Mouse (Mus musculus) layer of hippocampus, adult 9-10 months (tissue): ENCODE measurements at regions not wholly inside any gene's neighbourhood (a gene's known extent, or its start where the extent isn't known, plus 50 kb on each side); places are given as distances from the start of the nearest gene placed in this dataset.
A peak's percentile ranks its signal among the peaks of the same experiment; 100 is the strongest.

ENCODE experiments used
- DNase-seq: peaks from one replicate; pipeline ENCODE4 v3.0.0; 2022; ENCODE audit warnings: low spot score

DNA sequence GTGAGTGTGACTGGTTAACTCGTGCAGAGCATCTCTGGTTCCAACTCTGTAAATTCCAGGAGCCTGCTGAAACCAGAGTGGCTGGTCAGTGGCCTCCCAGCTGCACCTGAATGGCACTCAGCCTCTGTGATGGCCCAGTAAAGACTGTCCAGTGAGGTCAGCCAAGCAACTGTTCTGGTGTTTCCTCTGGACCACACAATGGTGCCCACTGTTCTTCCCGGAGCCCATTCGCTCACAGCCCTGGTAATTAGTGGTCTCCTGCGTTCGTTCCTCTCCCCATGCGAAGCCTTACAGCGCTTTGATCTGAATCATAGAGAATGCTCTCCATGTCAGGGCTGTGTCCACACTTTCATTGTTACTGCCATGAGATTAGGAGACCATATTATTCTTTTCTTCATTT is 75.5 kb downstream of the Enkur start:
- DNase-seq: no peak

DNA sequence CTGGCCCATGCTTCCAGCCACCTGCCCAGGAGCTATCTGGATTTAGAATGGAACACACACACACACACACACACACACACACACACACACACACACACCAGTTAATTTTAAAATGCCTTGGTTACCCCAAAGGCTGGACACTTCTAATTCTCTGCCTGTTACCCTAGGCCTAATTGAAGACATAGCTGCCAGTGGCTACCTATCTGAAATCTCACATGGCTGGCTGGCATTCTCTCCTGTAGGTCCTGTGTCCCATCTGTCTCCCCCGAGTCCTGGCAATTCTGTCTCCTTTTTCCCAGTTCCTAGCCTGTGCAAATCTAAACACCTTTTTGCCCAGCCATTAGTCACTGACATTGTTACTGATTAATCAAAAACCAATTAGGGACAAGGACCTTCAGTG is 78.6 kb downstream of the Enkur start:
- no peak for DNase-seq

DNA sequence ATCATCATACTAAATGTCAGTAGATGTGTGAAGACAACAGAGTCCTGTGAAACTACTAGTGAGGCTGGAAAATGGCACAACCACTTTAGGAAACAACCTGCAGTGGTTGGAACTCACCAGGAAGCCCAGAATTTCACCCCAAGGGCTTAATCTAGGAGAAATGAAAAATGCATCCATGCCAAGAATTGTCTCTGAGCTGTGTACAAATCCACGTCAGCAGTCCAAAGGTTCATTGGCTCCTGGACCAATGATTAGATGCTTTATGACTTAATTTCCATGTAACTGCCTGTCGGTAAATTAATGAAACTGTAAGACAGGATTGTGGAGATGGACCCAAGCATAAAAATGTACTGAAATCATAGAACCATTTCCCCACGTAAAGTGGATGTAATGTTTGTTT is 82.7 kb downstream of the Enkur start:
- no peak for DNase-seq

DNA sequence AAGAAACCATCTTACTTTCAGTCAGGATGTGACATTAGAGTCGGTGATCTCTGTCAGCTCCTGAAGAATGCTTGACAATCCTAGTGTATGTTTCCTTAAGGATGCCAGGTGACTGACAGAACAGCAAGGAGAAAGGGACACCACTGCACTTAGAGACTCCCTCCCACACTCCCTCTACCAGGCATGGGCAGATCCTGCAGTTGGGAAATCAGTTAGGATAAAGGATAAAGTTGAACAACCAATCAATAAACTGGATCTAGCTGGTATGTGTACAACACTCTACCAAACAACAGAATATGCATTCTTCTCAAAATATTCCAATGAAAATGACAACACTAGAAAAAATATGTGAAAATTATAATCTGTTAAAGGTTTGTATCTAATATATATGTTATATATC is 83.5 kb downstream of the Enkur start:
- no peak for DNase-seq

DNA sequence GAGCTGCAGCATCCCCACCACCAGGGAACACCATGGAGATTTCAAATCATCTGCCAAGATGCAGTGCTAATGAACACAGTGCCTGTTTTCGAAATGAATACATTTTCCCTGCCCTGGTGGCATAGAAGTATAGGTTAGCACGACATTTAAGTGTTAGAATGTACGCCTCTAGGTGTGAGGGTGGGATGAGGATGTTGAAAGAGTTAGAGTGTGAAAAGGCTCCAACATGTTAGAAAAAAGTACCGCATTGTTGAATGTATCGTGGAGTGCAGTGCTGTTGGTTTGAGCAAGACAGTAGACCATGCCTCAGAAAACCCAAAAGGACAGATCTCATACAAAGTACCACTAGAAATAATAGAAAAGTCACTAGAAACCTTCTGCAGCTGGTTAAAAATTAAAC is 88.3 kb downstream of the Enkur start:
- no peak for DNase-seq

DNA sequence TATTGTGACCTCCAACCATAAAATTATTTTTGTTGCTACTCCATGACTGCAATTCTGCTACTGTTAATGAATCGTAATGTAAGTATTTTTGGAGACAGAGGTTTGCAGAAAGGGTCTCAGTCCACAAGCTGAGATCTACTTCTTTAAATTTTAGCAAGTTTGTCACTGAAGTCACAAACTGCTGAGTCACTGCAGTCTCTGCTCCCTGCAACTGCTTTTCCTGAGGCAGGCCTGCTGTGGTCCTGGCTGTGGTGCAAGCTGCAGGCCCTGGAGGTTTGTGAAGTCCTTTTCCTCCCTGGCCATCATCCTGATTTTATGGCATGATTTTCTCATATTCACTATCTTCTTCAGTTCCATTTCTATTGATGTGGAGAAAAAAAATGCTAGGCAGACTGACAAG is 93.6 kb downstream of the Enkur start:
- no peak for DNase-seq

DNA sequence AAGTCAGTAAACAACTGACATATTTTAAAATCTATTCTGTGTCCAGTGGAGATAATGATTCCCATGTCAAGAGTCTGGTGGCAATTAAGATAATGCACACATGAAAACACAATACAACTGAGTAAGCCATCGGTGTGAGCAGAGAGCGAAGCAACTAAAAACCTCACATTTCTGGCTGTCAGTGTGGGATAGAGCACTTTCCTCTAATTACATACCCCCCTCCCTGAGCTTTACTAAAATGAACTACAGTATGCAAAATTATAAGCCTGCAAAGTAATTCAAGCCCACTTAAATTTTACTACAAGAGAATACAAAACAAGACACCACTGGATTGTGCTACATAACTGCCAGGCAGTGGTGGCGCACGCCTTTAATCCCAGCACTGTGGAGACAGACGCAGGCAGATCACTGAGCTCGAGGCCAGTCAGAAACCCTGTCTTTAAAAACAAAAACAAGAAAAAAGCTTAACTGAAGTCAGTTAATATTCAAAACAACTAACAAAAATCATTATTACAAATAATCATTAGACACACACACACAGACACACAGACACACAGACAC is 104.8 kb downstream of the Enkur start:
- DNase-seq: no peak

DNA sequence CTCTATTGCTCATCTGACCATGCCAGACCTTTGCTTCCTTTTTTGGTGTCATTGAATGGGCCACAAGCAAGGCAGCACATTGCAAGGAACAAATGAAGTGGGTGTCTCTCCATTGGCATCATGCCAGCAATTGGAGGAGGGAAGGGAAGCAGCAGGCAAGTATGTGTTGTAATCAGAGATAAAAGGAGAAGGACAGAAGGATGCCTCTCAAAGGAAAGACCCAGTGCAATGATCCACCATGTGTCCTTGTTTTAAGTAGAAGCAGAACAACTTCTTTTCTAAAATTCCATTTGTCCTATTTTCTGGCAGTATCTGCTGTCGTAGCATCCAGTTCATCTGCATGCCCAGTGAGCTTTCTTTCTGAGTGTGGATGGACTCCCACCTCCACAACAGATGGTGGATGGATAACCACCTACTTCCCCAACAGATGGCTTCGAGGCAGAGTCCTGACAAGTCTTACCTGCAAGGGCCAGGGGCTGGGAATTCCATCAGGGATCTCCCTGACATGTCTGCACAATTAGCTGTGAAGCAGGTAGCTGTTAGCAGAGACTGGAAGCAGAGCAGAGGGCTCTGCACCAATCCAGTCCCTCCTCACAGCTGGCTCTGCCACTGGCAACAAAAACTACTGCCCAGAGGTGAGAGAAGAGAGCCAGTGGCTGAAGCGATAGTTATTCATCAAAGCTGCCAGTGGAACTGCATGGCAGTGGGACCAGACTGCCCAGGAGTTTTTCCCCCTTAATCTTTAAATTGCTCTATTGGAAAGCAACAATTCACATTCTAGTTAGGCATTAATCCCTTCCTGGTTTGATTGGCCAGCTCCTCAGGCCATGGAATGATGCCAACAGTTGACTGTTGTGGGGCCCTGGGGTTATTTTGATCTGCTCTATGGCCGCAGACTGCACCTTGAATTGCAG is 113.8 kb downstream of the Enkur start:
- peak; percentile 24 for DNase-seq

DNA sequence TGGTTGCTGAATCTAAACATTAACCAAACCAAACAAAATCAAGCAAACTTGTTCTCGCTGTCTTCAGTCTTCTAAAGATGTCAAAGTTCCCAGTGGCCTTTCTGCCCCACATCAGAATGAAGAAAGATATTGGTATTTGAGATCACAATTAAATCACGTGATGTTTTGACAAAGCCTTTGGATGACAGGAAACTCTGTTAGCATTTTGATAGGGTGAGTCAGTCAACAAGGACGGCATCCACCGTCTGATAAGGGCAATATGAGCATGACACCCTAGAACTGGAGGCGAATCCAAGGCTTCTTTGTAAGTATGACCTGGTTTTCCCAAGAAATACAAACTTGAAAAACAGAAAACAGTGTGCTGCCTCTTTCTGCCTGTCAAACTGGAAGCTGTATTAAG is 116.8 kb upstream of the Arhgap21 start:
- DNase-seq: no peak

DNA sequence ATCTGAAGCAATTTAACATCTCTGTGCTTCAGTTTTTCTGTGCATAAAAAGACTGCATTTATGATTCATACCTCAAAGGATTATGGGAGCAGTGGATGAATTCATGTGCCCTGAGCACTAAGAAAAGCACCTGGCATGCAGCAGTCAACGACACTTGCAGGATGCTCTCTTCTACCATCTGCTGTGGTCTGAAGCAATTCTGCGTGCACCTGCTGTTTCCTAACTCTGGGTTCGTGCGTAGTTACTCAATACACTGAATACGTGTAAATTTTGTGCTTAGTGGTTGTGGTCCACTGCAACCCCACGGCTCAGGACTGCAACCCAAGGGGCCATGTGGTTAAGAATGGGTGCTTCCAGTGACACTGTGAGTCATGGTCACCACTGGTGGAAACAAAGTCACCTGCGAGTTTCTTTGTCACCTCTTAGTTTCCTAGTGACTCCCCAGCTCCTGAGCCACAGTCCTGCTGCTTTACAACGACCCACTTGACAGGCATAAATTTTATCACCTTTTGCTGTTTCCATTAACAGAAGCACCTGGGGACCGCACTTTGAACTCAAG is 98.7 kb upstream of the Arhgap21 start:
- no peak for DNase-seq

DNA sequence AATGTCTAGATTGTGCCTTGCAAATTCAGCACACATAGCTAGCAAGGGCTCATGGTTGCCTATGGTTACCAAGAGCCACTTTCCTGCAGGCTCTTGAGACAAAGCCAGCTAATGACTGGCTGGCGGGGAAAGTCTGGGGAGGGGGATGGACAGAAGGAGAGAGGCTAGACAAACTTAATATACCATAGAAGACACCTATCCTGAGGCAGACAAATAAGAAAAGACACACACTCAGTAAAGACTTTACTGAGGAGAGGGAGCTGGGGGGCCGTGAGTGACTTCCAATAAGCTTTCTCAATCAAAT is 91.6 kb upstream of the Arhgap21 start:
- no peak for DNase-seq

DNA sequence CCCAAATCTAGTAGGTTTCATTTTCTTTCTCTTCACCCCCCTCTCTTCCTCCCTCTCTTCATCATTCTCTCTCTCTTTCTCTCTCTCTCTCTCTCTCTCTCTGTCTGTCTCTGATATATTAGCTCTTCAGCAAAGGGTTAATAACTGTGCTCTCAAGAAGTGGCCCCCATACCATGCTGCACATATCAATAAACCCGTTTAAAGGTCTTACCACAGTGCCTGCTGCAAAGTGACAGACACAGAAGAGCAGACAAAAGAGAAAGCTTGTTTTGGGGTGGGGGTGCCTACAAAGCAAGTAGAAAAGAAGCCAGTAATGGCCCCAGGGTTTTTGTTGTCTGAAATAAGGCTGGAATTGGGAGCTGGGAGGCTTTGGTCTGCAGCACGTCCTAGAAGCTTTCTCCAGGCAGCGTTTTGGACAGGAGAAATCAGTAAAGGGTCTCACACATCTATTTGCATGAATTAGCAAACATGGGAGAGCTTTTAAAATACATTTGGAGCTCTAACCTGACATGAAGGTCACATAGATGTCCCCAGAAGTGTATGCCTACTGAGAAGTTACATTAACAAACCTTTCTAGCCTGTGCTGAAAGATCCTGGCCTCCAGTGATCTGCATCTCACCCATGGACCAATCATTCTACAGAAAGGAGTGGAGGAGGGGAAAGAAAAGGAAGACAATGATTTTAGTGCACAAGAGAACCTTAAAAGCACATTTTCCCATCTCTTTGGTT is 91.1 kb upstream of the Arhgap21 start:
- no peak for DNase-seq

DNA sequence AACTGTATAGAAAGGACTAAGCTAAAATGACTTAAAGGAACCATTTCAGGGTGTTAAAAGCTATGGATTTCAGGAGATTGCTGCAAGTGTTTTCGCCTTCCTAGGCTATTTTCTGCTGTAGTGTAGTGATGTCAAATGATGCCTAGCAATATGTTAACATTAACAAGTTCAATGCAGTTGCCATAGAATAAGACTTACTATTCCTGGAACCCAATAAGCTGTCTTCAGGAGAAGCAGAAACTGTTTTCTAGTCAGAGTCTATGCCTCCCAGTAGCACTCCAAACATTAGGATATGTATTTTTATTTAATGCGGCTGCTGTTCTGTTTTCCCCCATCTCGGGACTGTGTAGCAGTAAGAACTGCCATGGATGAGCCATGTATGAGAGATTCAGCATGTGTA is 90.3 kb upstream of the Arhgap21 start:
- no peak for DNase-seq

DNA sequence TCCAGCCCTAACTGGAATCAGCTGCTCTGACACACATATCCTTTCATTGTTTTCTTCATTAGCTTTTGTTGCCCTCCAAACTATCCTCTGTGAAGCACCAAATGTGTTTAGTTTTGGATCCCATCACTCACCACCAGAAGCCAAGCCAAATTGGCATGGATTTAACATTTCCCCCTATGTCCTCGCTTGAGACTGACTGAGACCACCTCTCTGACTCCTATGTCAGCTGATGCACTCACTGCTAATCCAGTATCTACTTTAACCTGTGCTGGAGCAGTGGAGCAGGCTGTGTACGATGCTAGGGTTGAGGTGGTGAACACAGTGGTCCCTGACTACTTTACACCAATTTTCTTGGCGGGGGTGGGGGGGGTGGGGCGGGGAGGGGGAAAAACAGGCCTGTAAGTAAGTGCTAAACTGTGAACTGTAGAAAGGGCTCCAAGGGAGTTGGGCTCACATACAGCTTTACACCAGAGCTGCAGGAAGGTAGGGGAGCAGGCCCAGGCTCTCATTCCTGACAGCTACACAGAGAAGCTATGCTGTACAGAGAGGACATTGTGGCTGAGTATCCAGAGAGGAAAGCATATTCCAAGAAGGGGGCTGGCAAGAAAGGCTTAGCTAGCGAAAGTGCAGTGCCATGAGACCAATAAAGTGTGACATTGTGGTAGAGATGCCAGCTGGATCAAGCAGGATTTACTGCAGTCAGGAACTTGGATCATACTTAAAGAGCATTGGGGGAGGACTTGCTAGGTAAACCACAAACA is 87.9 kb upstream of the Arhgap21 start:
- DNase-seq: no peak

DNA sequence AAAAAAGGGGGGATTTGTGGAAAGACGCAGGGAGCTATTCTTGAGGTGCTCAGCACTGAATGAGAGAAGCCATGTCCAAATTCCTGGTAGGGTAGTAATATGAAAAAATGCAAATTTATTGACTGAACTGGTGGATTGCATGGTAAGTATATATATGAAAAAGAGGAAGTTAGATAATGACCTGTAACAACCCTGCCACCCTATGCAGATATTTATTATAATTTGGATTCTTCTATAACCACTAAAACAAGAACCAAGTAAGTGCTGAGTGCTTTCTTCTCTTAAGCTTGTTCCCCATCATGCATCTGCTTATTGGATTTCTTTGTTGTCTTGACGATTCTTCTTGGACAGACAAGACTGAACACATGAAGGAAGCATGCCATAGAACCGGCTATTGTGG is 86.7 kb upstream of the Arhgap21 start:
- no peak for DNase-seq

DNA sequence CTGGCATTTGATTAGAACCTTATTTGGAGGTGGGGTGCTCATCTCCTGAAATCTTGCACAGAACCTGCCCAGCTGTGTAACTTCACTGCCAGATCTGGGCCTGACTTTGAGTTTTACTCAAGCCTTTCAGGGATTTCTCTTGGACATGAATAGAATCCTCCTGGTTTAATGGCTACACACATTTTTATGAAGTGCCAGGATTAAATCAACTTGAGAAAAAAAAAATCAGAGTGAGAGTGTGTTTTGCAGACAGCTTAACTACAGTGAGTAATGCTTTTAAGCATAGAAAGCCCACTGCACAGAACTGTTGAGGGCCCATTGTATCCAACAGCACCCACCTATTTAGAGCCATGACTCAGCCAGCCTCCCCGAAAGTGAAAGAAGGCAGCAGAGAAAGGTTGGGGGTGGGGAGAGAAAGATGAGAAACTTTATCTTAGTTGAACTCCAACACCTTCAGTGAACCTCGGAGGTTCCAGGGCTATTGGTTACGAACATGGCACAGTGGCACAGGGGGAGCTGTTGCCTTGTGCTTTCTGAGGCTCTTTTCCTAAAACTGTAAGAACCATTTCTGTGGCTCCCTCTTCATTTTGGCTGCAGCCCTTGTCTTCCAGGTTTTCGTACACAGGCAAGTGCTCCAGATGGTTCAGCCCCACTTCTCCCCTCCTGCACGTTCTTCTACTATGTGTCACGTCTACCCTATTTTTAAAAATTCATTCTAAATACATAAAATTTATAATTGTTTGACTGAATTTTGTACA is 85.8 kb upstream of the Arhgap21 start:
- DNase-seq: no peak

DNA sequence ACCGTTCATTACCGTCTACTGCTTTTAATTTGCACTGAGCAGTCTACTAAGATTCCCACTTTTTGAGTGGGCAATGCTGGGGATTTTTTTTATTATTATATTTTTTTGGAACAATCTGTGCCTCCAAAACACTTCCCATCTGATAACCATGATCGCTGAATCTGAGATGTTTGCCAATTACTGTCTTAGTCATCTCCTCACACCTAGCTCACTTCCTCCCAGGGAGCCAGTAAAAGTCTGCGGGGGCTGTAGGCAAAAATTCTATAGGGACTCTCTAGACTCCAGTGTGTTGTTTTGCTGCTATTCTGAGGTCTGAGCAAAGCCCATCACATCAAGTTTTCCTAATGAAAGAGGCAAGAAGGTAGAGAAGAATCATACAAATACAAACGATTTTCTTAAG is 84.9 kb upstream of the Arhgap21 start:
- DNase-seq: no peak

DNA sequence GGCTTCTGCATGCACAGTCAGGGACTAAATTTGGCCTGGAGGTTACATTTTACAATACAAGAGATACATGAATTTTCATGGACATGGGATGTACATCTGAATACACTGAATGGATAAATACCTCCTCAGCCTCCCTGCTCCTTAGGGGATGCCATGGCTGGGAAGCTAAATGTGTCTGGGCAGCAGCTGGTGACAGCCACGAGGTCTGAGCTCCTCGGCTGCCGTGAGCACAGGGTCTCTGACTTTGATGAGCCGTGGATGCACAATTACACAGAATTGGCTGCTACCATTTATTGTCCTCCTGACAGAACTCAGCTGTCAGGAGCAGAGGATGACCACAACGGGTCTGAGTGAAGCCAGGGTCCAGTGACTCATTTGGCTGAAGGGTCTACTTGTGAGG is 80.3 kb upstream of the Arhgap21 start:
- DNase-seq: no peak

DNA sequence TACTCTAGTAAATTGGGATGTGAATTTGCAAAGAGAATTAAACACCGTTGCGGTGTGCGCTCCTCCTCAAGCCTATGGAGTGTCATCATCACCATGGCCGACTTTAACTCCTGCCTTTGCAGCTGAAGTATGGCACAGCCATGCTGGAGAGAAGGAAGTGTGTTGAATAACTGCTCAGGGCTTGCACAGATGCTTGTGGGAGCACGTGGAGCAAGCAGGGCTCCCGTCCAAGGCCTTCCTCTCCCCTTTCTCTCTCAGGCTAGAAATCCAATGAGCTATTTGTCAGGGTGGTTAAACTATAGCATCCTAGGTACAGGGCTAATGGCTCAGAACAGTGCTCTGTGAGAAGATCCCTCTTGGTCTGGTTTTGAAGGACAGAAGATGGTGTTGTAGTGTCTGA is 79.5 kb upstream of the Arhgap21 start:
- no peak for DNase-seq

DNA sequence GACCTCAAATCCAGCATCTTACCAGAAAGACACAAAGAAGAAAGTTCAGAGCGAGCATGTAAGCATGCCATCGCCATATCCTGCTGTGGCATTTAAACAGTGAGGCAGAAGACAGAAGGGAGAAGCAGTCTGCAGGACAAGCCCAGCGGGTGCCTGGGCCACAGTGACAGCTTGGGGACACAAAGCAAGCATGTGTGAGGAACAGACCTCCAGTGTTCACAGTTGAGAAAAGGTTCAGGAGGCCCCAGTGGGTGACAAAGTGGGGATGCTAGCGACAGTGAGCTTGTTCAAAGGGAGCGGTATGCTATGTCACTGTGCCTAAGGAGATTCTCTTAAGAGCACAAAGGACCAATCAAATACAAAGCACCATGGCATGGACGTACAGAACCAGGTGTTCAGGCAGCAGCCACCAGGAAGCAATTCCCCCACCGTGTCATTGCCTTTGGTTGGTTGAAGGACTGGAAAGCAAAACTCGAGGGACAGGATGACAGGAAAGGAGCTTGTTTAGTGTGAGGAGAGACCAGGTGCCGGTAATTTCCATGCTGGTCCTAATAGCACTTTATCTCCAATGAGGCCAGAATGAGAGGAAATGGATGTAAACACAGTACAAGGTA is 77.9 kb upstream of the Arhgap21 start:
- no peak for DNase-seq

DNA sequence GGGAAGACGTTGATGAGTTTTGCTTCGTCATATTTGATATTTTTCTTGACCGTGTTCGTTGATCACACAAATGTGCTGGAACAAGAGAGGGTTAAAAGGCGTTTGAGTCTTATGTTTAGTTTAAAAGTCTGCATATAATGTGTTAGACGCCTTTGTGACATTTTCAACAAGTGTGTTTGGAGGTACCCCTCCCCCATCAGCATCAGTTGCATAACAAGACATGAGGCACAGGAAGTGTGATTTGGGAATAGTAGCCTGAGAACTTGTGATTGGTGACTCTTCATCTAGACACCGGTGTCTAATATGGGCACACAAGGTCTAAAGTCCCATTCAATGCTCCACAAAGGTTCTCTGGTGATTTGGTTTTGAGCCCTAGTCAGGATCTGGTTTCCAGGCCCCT is 76.1 kb upstream of the Arhgap21 start:
- no peak for DNase-seq
